Mouse (Mus musculus) testis, postnatal 14 days (tissue): Measurements from ENCODE around the gene Abcb10.

Experiments used
- DNase-seq: peaks from one replicate; pipeline ENCODE4 v3.0.0; 2021; ENCODE audit warnings: low spot score

Gene Abcb10

GRCm38 (mm10) chr8:123902653-123903052 is 80.3 kb downstream of the Abcb10 start:
- no peak for DNase-seq
